Mouse (Mus musculus): ENCODE measurements around the gene Cracr2a.

The Cracr2a gene

GRCm38 (mm10) chr6:127693681-127694080, 132.5 kb downstream of the Cracr2a start:
- no peak for DNase-seq (ENCODE audit: low read depth, low spot score)

- no peak for DNase-seq (ENCODE audit: low read depth, low spot score)
Measured at GRCm38 (mm10) chr6:127701036-127701783, 140.1 kb downstream of the Cracr2a start.

GRCm38 (mm10) chr6:127708218-127708628, 147.1 kb downstream of the Cracr2a start:
- DNase-seq (ENCODE audit: low read depth, low spot score): no peak

- no peak for DNase-seq (ENCODE audit: low read depth, low spot score)
Measured at GRCm38 (mm10) chr6:127714906-127715305, 153.8 kb downstream of the Cracr2a start.

- no peak for DNase-seq (ENCODE audit: low read depth, low spot score)
Measured at GRCm38 (mm10) chr6:127715428-127715827, 154.3 kb downstream of the Cracr2a start.

- no peak for DNase-seq (ENCODE audit: low read depth, low spot score)
Measured at GRCm38 (mm10) chr6:127717239-127718137, 156.3 kb downstream of the Cracr2a start.

GRCm38 (mm10) chr6:127719875-127720274, 158.7 kb downstream of the Cracr2a start:
- no peak for DNase-seq (ENCODE audit: low read depth, low spot score)

- no peak for DNase-seq (ENCODE audit: low read depth, low spot score)
Measured at GRCm38 (mm10) chr6:127723126-127723525, 162.0 kb downstream of the Cracr2a start.
